Mouse (Mus musculus) intestine, embryonic 14.5 days (tissue): ENCODE data around the gene Mau2. TPM values are rescaled to one million over a fixed set of nuclear protein-coding genes. Genes with fewer than 3 reads are reported as not detected.
"Not testable (repeated sequence)": the region's sequence is repeated elsewhere in the genome, so short reads cannot be mapped to it uniquely, and the experiment has no call there.

Experiments
- ATAC-seq: fragments of 200-750 bp; cut with Nextera tagmentation; replicated peaks from 2 replicates; pipeline ENCODE4 v1.8.0; 2017; ENCODE audit warnings: low read depth, moderate number of reproducible peaks, moderate TSS enrichment, moderate library complexity; ENCODE audit not compliant: low FRiP score, low TSS enrichment
- DNase-seq: peaks from one replicate; pipeline ENCODE4 v3.0.0-alpha.2; 2018; ENCODE audit warnings: low spot score
- H3K27ac ChIP-seq: fragments of 300-500 bp; sonication (generic); 2 replicates; pipeline ENCODE4 v1.5.1; 2014; ENCODE audit warnings: low read depth, mild to moderate bottlenecking, control low read depth
- H3K27me3 ChIP-seq: fragments of 300-500 bp; sonication (generic); replicated peaks from 2 replicates; pipeline ENCODE4 v1.6.1; 2014; ENCODE audit warnings: low read length, control low read depth; ENCODE audit not compliant: control insufficient read depth, insufficient read depth
- H3K36me3 ChIP-seq: fragments of 300-500 bp; sonication (generic); 2 replicates; pipeline ENCODE4 v1.6.1; 2014; ENCODE audit warnings: low read length, control low read depth; ENCODE audit not compliant: control insufficient read depth, insufficient read depth
- H3K4me1 ChIP-seq: fragments of 300-500 bp; sonication (generic); replicated peaks from 2 replicates; pipeline ENCODE4 v1.6.1; 2014; ENCODE audit warnings: low read length, control low read depth, mixed read lengths; ENCODE audit not compliant: control insufficient read depth, insufficient read depth
- H3K4me2 ChIP-seq: fragments of 300-500 bp; sonication (generic); 2 replicates; pipeline ENCODE4 v1.6.1; 2014; ENCODE audit warnings: low read length
- H3K4me3 ChIP-seq: fragments of 300-500 bp; sonication (generic); 2 replicates; pipeline ENCODE4 v1.5.1; 2014; ENCODE audit warnings: low read depth, low read length, control low read depth, mixed read lengths
- H3K9ac ChIP-seq: fragments of 300-500 bp; sonication (generic); 2 replicates; pipeline ENCODE4 v1.6.1; 2014; ENCODE audit warnings: mild to moderate bottlenecking, low read length
- H3K9me3 ChIP-seq: fragments of 300-500 bp; sonication (generic); 2 replicates; pipeline ENCODE4 v1.6.1; 2016; ENCODE audit warnings: low read length, control low read depth; ENCODE audit not compliant: control insufficient read depth
- WGBS: fragments of 180-500 bp; shearing (Covaris S2); extraction: QIAGEN DNeasy Blood & Tissue Kit; methylation state at CpG from one replicate; pipeline ENCODE4 v1.1.7; 2014; 5-methylcytosine and 5-hydroxymethylcytosine counted together
- polyA plus RNA-seq: library from polyadenylated mRNA; unstranded; fragments of >200 nt; fragmentation: Nextera tagmentation; extraction: Ambion mirVana; gene quantifications from 2 replicates; pipeline ENCODE4 v1.2.1, GENCODE M21; 2014

Mau2 gene
- polyA plus RNA-seq, 1 experiment from 2014 or later: 46.9 TPM

DNA sequence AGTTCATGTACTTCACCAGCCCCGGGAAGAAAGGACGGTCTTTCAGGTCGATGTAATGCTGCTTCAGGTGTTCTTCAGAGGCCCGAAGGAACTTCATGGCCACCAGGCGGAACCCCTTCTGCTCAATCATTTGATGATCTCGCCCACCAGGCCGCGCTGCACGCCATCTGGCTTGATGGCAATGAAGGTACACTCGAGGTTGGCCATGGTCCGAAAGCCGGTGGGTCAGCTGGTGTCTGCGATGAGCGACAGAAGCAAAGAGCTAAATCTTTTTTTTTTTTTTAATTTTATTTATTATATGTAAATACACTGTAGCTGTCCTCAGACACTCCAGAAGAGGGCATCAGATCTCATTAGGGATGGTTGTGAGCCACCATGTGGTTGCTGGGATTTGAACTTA is 31.7 kb downstream of the Mau2 start:
- not testable (repeated sequence) for H3K9me3 ChIP-seq, H3K36me3 ChIP-seq, H3K9ac ChIP-seq, H3K27me3 ChIP-seq, H3K27ac ChIP-seq, H3K4me2 ChIP-seq, ATAC-seq, H3K4me3 ChIP-seq, DNase-seq, H3K4me1 ChIP-seq
- 91% methylated on average over 14 of the region's 14 CpGs for WGBS

DNA sequence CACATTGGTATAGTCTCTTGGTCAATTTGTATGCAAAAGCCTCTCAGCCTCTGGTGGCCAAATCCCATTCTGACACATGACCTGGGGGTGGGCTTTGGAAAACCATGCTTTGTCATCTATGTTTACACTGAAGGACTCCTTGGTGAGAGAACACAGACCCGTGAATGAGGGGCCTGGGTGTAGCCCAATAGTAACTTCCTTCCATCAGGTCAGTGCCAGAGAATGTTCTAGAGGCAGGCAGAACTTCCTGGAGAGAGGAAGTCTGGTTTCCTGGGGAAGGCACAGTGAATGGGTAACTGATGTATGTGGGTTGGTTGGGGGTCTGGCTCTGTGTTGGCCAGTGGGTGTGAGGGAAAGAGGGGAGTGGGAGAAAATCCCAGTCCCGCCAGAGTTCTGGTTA is 37.4 kb downstream of the Mau2 start:
- Histone ChIP-seq H3K27ac (no peak overlapping the region), H3K36me3 (no peaks in the 10 kb centered on the region), H3K4me2 (no peak overlapping the region), H3K9ac (no peak overlapping the region), H3K4me1 (0 out of 2 replicates have a peak, but pooled peaks cover 8% of the 10 kb centered on the region), H3K4me3 (no peak overlapping the region), H3K9me3 (no peaks in the 10 kb centered on the region), H3K27me3 (no peaks in the 10 kb centered on the region)
- DNase-seq (no peak), ATAC-seq (no peak)
- WGBS: 40% methylated on average over 2 of the region's 2 CpGs

DNA sequence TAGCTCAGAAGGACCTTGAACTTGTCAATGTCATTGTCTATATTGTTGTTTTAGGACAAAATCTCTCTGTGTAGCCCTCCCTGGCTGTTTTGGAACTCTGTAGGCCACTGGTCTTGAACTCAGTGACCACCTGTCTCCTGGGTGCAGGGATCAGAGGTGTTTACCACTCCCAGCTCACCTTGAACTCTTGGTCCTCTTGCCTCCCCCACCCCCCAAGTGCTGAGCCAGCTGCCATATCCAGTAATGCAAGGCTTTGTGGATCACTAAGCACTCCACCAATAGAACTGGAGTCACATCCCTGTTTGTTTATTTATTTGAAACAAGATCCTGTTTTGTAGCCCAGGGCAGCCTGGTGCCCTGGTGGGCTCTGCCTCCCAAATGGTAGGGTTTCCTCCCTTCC is 38.2 kb downstream of the Mau2 start:
- DNase-seq (no peak), ATAC-seq (no peak)
- Histone ChIP-seq H3K36me3 (no peaks in the 10 kb centered on the region), H3K27me3 (no peaks in the 10 kb centered on the region), H3K4me2 (no peak overlapping the region), H3K9me3 (no peaks in the 10 kb centered on the region), H3K27ac (no peak overlapping the region), H3K9ac (no peak overlapping the region), H3K4me3 (no peak overlapping the region), H3K4me1 (0 out of 2 replicates have a peak, but pooled peaks cover 8% of the 10 kb centered on the region)

DNA sequence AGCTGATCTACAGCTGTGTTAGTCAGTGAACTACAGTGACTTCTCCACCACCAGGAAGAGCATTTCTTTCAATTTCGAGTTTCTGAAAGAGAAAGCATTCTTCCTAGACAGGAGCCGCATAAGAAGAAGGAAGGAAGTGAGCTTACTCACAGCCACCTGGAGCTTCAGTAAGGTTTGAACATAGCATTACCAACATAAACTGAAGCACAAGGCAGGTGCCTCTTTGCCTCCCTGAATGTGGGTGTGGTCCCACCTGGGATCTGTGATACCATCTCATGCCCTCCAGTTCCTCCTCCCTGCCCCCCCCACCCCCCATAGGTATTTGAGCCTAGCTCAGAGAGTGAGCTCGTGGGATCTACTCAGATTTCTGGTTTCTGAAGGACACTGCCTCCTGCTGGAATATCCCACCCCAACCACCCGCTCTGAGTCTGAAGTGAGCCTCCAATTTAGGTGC is 39.3 kb downstream of the Mau2 start:
- H3K27ac ChIP-seq: no peak overlapping the region
- no peaks in the 10 kb centered on the region for H3K27me3 ChIP-seq
- 0 out of 2 replicates have a peak, but pooled peaks cover 8% of the 10 kb centered on the region for H3K4me1 ChIP-seq
- H3K4me2 ChIP-seq: no peak overlapping the region
- DNase-seq (no peak), ATAC-seq (no peak)
- no peak overlapping the region for H3K4me3 ChIP-seq
- H3K9me3 ChIP-seq: no peaks in the 10 kb centered on the region
- H3K36me3 ChIP-seq: no peaks in the 10 kb centered on the region
- WGBS: 60% methylated on average over 4 of the region's 4 CpGs
- H3K9ac ChIP-seq: no peak overlapping the region

GRCm38 (mm10) chr8:70001892-70002191 is 40.7 kb downstream of the Mau2 start:
- H3K9me3 ChIP-seq, ATAC-seq, H3K4me1 ChIP-seq, DNase-seq, H3K27me3 ChIP-seq, H3K36me3 ChIP-seq: not testable (repeated sequence)
- 39% methylated on average over 7 of the region's 7 CpGs for WGBS
- Histone ChIP-seq H3K4me3 (peak overlapping the region; percentile 16; the same call in 1 of the 2 replicates), H3K9ac (0 out of 2 replicates have a peak overlapping the region, but pooled peaks have one; percentile 22), H3K4me2 (peak overlapping the region; percentile 44), H3K27ac (peak overlapping the region; percentile 82)

GRCm38 (mm10) chr8:70001176-70001891 is 41.2 kb downstream of the Mau2 start:
- peak overlapping the region; percentile 44 for H3K4me2 ChIP-seq
- peak overlapping the region; percentile 82 for H3K27ac ChIP-seq
- peak; percentile 81 for DNase-seq
- peak overlapping the region; percentile 16 for H3K4me3 ChIP-seq
- H3K4me1 ChIP-seq: peaks cover 8% of the 10 kb centered on the region; the same call in 1 of the 2 replicates
- no peaks in the 10 kb centered on the region for H3K9me3 ChIP-seq
- no peaks in the 10 kb centered on the region for H3K36me3 ChIP-seq
- no peaks in the 10 kb centered on the region for H3K27me3 ChIP-seq
- peak overlapping the region; percentile 22; the same call in 1 of the 2 replicates for H3K9ac ChIP-seq
- ATAC-seq: peak; percentile 78
- 2% methylated on average over 16 of the region's 16 CpGs for WGBS

DNA sequence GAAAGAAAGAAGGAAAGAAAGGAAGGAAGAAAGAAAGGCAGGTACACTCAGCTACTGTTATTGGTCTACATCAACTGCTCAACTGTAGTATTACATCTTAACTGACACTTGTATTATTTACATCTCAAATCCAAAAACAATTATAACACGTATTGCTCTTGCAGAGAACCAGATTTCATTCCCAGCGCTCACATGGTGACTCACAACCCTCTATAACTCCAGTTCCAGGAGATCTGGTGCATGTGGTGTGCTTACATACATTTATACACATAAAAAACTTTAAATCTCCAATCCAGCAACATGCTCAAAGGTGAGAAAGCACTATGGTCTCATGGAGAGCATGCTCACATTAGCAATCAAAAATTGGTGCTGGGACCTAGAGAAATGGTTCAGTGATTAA is 42.3 kb downstream of the Mau2 start:
- Histone ChIP-seq H3K4me1 (peaks cover 8% of the 10 kb centered on the region; the same call in 1 of the 2 replicates), H3K4me3 (no peak overlapping the region), H3K9me3 (no peaks in the 10 kb centered on the region), H3K4me2 (no peak overlapping the region), H3K36me3 (no peaks in the 10 kb centered on the region), H3K27me3 (no peaks in the 10 kb centered on the region), H3K9ac (no peak overlapping the region), H3K27ac (no peak overlapping the region)
- DNase-seq (no peak), ATAC-seq (no peak)
- WGBS: 82% methylated on average over 2 of the region's 2 CpGs

GRCm38 (mm10) chr8:69999236-69999635 is 43.3 kb downstream of the Mau2 start:
- ATAC-seq (no peak), DNase-seq (no peak)
- no peaks in the 10 kb centered on the region for H3K36me3 ChIP-seq
- H3K4me2 ChIP-seq: no peak overlapping the region
- no peaks in the 10 kb centered on the region for H3K27me3 ChIP-seq
- H3K9me3 ChIP-seq: no peaks in the 10 kb centered on the region
- no peak overlapping the region for H3K9ac ChIP-seq
- H3K27ac ChIP-seq: no peak overlapping the region
- 88% methylated on average over 4 of the region's 4 CpGs for WGBS
- no peak overlapping the region for H3K4me3 ChIP-seq
- H3K4me1 ChIP-seq: peaks cover 8% of the 10 kb centered on the region; the same call in 1 of the 2 replicates

- Histone ChIP-seq H3K9me3 (no peaks in the 10 kb centered on the region), H3K4me2 (no peak overlapping the region), H3K4me3 (no peak overlapping the region), H3K27ac (no peak overlapping the region), H3K36me3 (no peaks in the 10 kb centered on the region), H3K4me1 (peaks cover 8% of the 10 kb centered on the region; the same call in 1 of the 2 replicates), H3K27me3 (no peaks in the 10 kb centered on the region), H3K9ac (no peak overlapping the region)
- WGBS: 89% methylated on average over 3 of the region's 3 CpGs
- ATAC-seq: no peak
- no peak for DNase-seq
These were observed 43.8 kb downstream of the Mau2 start for GRCm38 (mm10) chr8:69998706-69999105.
